ENCODE assay signal across 14 mouse cellular contexts in the genomic region with DNA sequence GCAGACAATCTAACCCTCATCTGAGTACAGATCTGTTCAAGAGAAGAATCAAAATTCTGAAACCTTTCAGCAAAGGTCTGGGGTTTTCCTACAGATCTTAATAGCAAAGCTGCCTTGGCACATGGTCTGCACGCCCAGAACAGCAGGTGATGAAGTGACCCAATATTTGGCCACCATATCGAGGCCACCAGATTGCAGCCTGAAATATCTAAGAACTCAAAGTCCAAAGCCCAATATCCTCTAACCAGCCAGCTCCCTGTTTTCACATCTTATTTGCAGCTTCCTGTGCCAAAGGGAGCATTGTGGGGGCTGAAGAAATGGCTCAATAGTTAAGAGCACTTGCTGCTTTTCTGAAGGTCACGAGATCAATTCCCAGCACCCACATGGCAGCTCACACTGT. TPM values are rescaled to one million over a fixed set of nuclear protein-coding genes. Genes with fewer than 3 reads are reported as not detected.
A peak's percentile ranks its signal among the peaks of the same experiment; 100 is the strongest.
DNase-seq lines count a peak whose midpoint lies in the region; ATAC-seq lines count a peak whose summit lies in the region.
"Had no signal": no experiment of that assay in that cellular context is flagged by ENCODE, and none has a peak within 500 bp of the region (broad histone marks: within the 10 kb centered on the region; RNA-seq: fewer than 3 reads in every experiment).

No protein-coding gene starts in this region.

- peak; percentile 86 for DNase-seq in brain, adult 2 months (ENCODE audit: low read depth, low spot score)
- peak; percentile 80 for DNase-seq in cerebellum, adult 11-12 months
- peak; percentile 84 for DNase-seq in cerebellum, adult 9-10 months
- DNase-seq in cerebellum, postnatal 25 days, result peak; percentile 50 to 59
- DNase-seq in c-Kit-positive CD71-positive TER-119-positive erythroid progenitor cells, embryonic 14.5 days (ENCODE audit: low spot score), result no peak
- DNase-seq in lung, postnatal 10 days, result no peak
- no peak for DNase-seq in adipocyte (ENCODE audit: low spot score)
- DNase-seq: adrenal gland, postnatal 10 days; gastrocnemius, adult 2 months; gastrocnemius, postnatal 25 days had no signal

- no peak for ATAC-seq in erythroblast, adult 5-6 weeks (replicated peaks; ENCODE audit: low FRiP score, poor library complexity, severe bottlenecking)
- ATAC-seq: forebrain, embryonic 14.5 days; intestine, embryonic 15.5 days had no signal

RNA-seq across cellular contexts. Expression of gene Rgs7, which starts 52.8 kb away (rescaled TPM):
- not detected in 2 replicates for total RNA-seq in erythroblast, adult 5-6 weeks (2015; ENCODE audit: low replicate concordance)
- total RNA-seq in erythroblast, adult 5-6 weeks (2017; ENCODE audit: low replicate concordance), result not detected in 2 replicates
- total RNA-seq: granulocyte monocyte progenitor cell, adult 5-6 weeks had no signal

Comparison
In these comparisons a context has a peak if more than half of its experiments do, and no peak if none do; other contexts are left out.
1. DNase-seq: peak in brain, adult 2 months (single experiment), cerebellum, adult 11-12 months (single experiment), cerebellum, adult 9-10 months (single experiment) and cerebellum, postnatal 25 days (2 of 2); none in c-Kit-positive CD71-positive TER-119-positive erythroid progenitor cells, embryonic 14.5 days (single experiment), lung, postnatal 10 days (single experiment) and adipocyte (single experiment).